ENCODE assay signal across 16 mouse cellular contexts in genomic region chr6:140682829-140683228, GRCm38 (mm10). TPM values are rescaled to one million over a fixed set of nuclear protein-coding genes. Genes with fewer than 3 reads are reported as not detected.
DNase-seq lines count a peak whose midpoint lies in the region; ATAC-seq lines count a peak whose summit lies in the region.
"Had no signal": no experiment of that assay in that cellular context is flagged by ENCODE, and none has a peak within 500 bp of the region (broad histone marks: within the 10 kb centered on the region; RNA-seq: fewer than 3 reads in every experiment).

No protein-coding gene starts in this region.

- peak; percentile 22; the same call in 1 of the 2 replicates for ATAC-seq in kidney, embryonic 15.5 days (replicated peaks; ENCODE audit: low FRiP score)
- ATAC-seq in neural tube, embryonic 13.5 days (ENCODE audit: low read depth), result peak; percentile 9; the same call in 1 of the 2 replicates

- no peak overlapping the region for H3K4me2 ChIP-seq in kidney, embryonic 15.5 days
- H3K4me2 ChIP-seq in neural tube, embryonic 13.5 days, result peak overlapping the region; percentile 21; the same call in 1 of the 2 replicates

- H3K9ac ChIP-seq in kidney, embryonic 15.5 days, result no peak overlapping the region
- no peak overlapping the region for H3K9ac ChIP-seq in neural tube, embryonic 13.5 days

- no peaks in the 10 kb centered on the region for H3K27me3 ChIP-seq in kidney, embryonic 15.5 days
- no peaks in the 10 kb centered on the region for H3K27me3 ChIP-seq in limb, embryonic 10.5 days (ENCODE audit: low read depth, poor library complexity, severe bottlenecking)
- H3K27me3 ChIP-seq in neural tube, embryonic 13.5 days, result no peaks in the 10 kb centered on the region

- WGBS in kidney, embryonic 15.5 days, result 47% methylated on average over 13 of the region's 13 CpGs
- WGBS in limb, embryonic 10.5 days, result 53% methylated on average over 13 of the region's 13 CpGs
- 30% methylated on average over 13 of the region's 13 CpGs for WGBS in neural tube, embryonic 13.5 days

- H3K27ac ChIP-seq in kidney, embryonic 15.5 days, result peak overlapping the region; percentile 23; the same call in 1 of the 2 replicates
- peak overlapping the region; percentile 70 for H3K27ac ChIP-seq in limb, embryonic 10.5 days
- H3K27ac ChIP-seq in neural tube, embryonic 13.5 days (replicated peaks), result no peak overlapping the region
- H3K27ac ChIP-seq: forebrain, embryonic 10.5 days had no signal

- H3K4me3 ChIP-seq in kidney, embryonic 15.5 days (replicated peaks), result no peak overlapping the region
- H3K4me3 ChIP-seq in limb, embryonic 10.5 days, result no peak overlapping the region
- H3K4me3 ChIP-seq in neural tube, embryonic 13.5 days, result no peak overlapping the region
- H3K4me3 ChIP-seq: forebrain, embryonic 10.5 days had no signal

- peak; percentile 14 for DNase-seq in adrenal gland, postnatal 14 days
- DNase-seq in adrenal gland, adult (ENCODE audit: inconsistent age in 2 of 2, low spot score in 1 of 2), result no peak
- DNase-seq in kidney, postnatal 36 days, result no peak
- peak; percentile 39 for DNase-seq in limb, embryonic 10.5 days (ENCODE audit: low spot score)
- no peak for DNase-seq in right cerebral cortex, postnatal 4 days
- DNase-seq in cerebellum, postnatal 36 days, result no peak
- DNase-seq: cerebellum, adult 8-10 months; gastrocnemius, postnatal 36 days; kidney, postnatal 10 days had no signal

- H3K4me1 ChIP-seq in kidney, embryonic 15.5 days, result peaks cover 34% of the 10 kb centered on the region
- H3K4me1 ChIP-seq in limb, embryonic 10.5 days, result peaks cover 47% of the 10 kb centered on the region
- peaks cover 37% of the 10 kb centered on the region for H3K4me1 ChIP-seq in neural tube, embryonic 13.5 days (replicated peaks)

- no peaks in the 10 kb centered on the region for H3K36me3 ChIP-seq in kidney, embryonic 15.5 days
- no peaks in the 10 kb centered on the region for H3K36me3 ChIP-seq in limb, embryonic 10.5 days
- no peaks in the 10 kb centered on the region for H3K36me3 ChIP-seq in neural tube, embryonic 13.5 days
- H3K36me3 ChIP-seq: forebrain, embryonic 10.5 days had no signal

- no peaks in the 10 kb centered on the region for H3K9me3 ChIP-seq in kidney, embryonic 15.5 days (replicated peaks)
- no peaks in the 10 kb centered on the region for H3K9me3 ChIP-seq in limb, embryonic 10.5 days (replicated peaks)
- H3K9me3 ChIP-seq in neural tube, embryonic 13.5 days, result no peaks in the 10 kb centered on the region
- H3K9me3 ChIP-seq: forebrain, embryonic 10.5 days had no signal

RNA-seq across cellular contexts. Expression of gene Gm11077, which starts 46.3 kb away (rescaled TPM):
- not detected in 2 replicates for total RNA-seq in adrenal gland, postnatal 14 days (2021)
- not detected in 2 replicates for polyA plus RNA-seq in kidney, embryonic 15.5 days (2015; fragmentation: Nextera tagmentation; extraction: Ambion mirVana)
- not detected in 2 replicates for polyA plus RNA-seq in limb, embryonic 10.5 days (2016; fragmentation: Nextera tagmentation; extraction: Ambion mirVana)
- not detected in 2 replicates for polyA plus RNA-seq in neural tube, embryonic 13.5 days (2015; fragmentation: Nextera tagmentation; extraction: Ambion mirVana)
- total RNA-seq: adrenal gland, postnatal 36 days; gastrocnemius, postnatal 36 days; left cerebral cortex, postnatal 36 days; MEL had no signal
- polyA plus RNA-seq: forebrain, embryonic 10.5 days; urinary bladder, adult 2 months had no signal

Comparison
In these comparisons a context has a peak if more than half of its experiments do, and no peak if none do; other contexts are left out.
1. DNase-seq: peak in adrenal gland, postnatal 14 days (single experiment) and limb, embryonic 10.5 days (single experiment); none in adrenal gland, adult (0 of 2), kidney, postnatal 36 days (0 of 2), right cerebral cortex, postnatal 4 days (single experiment) and cerebellum, postnatal 36 days (0 of 2).